Mouse (Mus musculus) kidney, embryonic 15.5 days (tissue): ENCODE measurements around the gene Kin. TPM values are rescaled to one million over a fixed set of nuclear protein-coding genes. Genes with fewer than 3 reads are reported as not detected.

Source experiments
- polyA plus RNA-seq: library from polyadenylated mRNA; unstranded; fragments of >200 nt; fragmentation: Nextera tagmentation; extraction: Ambion mirVana; gene quantifications from 2 replicates; pipeline ENCODE4 v1.2.1, GENCODE M21; 2015

Gene Kin
- polyA plus RNA-seq, 1 experiment from 2014 or later: 29.6 TPM

Other genes with a start within 250 kb of the Kin start
- gene 4930412O13Rik, start 199.3 kb upstream of the Kin start, polyA plus RNA-seq: 2.8 and 3.0 TPM in 2 replicates
- 4.9 and 6.2 TPM in 2 replicates for gene 9230102O04Rik, start 191.1 kb upstream of the Kin start, polyA plus RNA-seq
- 98.5 and 108 TPM in 2 replicates for gene Gata3, start 190.6 kb upstream of the Kin start, polyA plus RNA-seq
- 16.4 TPM in 2 replicates for gene Taf3, start 32.0 kb upstream of the Kin start, polyA plus RNA-seq
- 661 and 685 TPM in 2 replicates for gene Atp5c1, start 83 bp upstream of the Kin start, polyA plus RNA-seq
- gene Itih2, start 50.8 kb downstream of the Kin start, polyA plus RNA-seq: 2.3 and 4.4 TPM in 2 replicates
- 5.8 and 6.9 TPM in 2 replicates for gene Itih5, start 73.0 kb downstream of the Kin start, polyA plus RNA-seq